Mouse (Mus musculus) stomach, postnatal 0 days (tissue): ENCODE measurements at regions not wholly inside any gene's neighbourhood (a gene's known extent, or its start where the extent isn't known, plus 50 kb on each side); places are given as distances from the start of the nearest gene placed in this dataset.

Source experiments
- ATAC-seq: fragments of 200-750 bp; cut with Nextera tagmentation; 2 replicates; pipeline ENCODE4 v1.8.0; 2017; ENCODE audit not compliant: low FRiP score, low TSS enrichment
- DNase-seq: peaks from one replicate; pipeline ENCODE4 v3.0.0-alpha.2; 2016; ENCODE audit warnings: low spot score
- H3K27ac ChIP-seq: fragments of 300-500 bp; sonication (generic); replicated peaks from 2 replicates; pipeline ENCODE4 v1.5.1; 2014; ENCODE audit warnings: mild to moderate bottlenecking, control low read depth
- H3K27me3 ChIP-seq: fragments of 300-500 bp; sonication (generic); 2 replicates; pipeline ENCODE4 v1.6.1; 2014; ENCODE audit warnings: low read length; ENCODE audit not compliant: control insufficient read depth, insufficient read depth
- H3K36me3 ChIP-seq: fragments of 300-500 bp; sonication (generic); 2 replicates; pipeline ENCODE4 v1.6.1; 2014; ENCODE audit warnings: low read length, mixed read lengths; ENCODE audit not compliant: control insufficient read depth, insufficient read depth
- H3K4me1 ChIP-seq: fragments of 300-500 bp; sonication (generic); replicated peaks from 2 replicates; pipeline ENCODE4 v1.6.1; 2014; ENCODE audit warnings: antibody characterized with exemption; ENCODE audit not compliant: control insufficient read depth, insufficient read depth
- H3K4me2 ChIP-seq: fragments of 300-500 bp; sonication (generic); replicated peaks from 2 replicates; pipeline ENCODE4 v1.6.1; 2014; ENCODE audit warnings: low read depth, mild to moderate bottlenecking, control low read depth, moderate library complexity
- H3K4me3 ChIP-seq: fragments of 300-500 bp; sonication (generic); 2 replicates; pipeline ENCODE4 v1.5.1; 2014; ENCODE audit warnings: low read depth, low read length, control low read depth
- H3K9ac ChIP-seq: fragments of 300-500 bp; sonication (generic); 2 replicates; pipeline ENCODE4 v1.6.1; 2014; ENCODE audit warnings: mild to moderate bottlenecking, low read length, control low read depth, mixed read lengths
- H3K9me3 ChIP-seq: fragments of 300-500 bp; sonication (generic); 2 replicates; pipeline ENCODE4 v1.6.1; 2016; ENCODE audit warnings: low read length; ENCODE audit not compliant: control insufficient read depth
- CTCF ChIP-seq: IDR thresholded peaks from 2 replicates; pipeline ENCODE4 v1.5.1; 2016; ENCODE audit warnings: antibody characterized with exemption, low read depth, mild to moderate bottlenecking, moderate library complexity
- EP300 ChIP-seq: optimal IDR thresholded peaks from 2 replicates; pipeline ENCODE3; 2016; ENCODE audit warnings: antibody characterized with exemption
- WGBS: fragments of 180-500 bp; shearing (Covaris S2); extraction: QIAGEN DNeasy Blood & Tissue Kit; methylation state at CpG from one replicate; pipeline ENCODE4 v1.1.7; 2014; 5-methylcytosine and 5-hydroxymethylcytosine counted together

DNA sequence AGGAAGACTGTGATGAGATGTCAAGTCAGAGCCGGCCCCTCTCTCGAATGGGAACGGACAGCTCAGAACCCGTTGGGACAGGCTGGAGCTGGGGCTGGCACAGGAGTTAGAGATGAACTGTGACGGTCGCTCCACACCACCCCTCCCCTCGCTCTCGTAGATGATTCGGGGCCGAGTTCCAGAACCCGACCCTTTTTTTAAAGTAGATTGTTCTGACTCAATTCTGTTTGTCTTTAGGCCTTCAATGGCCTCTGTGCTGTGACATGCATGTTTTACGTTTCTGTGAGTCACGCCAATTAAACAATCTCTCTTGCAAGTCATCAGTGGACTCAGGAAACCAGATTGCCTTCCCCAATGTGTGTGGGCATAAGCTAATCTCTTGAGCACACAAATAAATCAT, 157.7 kb downstream of the Setd4 start:
- Histone ChIP-seq H3K36me3 (no peaks in the 10 kb centered on the region), H3K4me2 (no peak overlapping the region), H3K4me3 (no peak overlapping the region), H3K27me3 (0 out of 2 replicates have a peak, but pooled peaks cover 4% of the 10 kb centered on the region), H3K9ac (no peak overlapping the region), H3K27ac (no peak overlapping the region; the same call in 1 of the 2 replicates), H3K9me3 (no peaks in the 10 kb centered on the region), H3K4me1 (no peaks in the 10 kb centered on the region)
- 48% methylated on average over 13 of the region's 13 CpGs for WGBS
- ATAC-seq (peak; percentile 74), DNase-seq (no peak)
- TF ChIP-seq CTCF (no peak), EP300 (no peak)

DNA sequence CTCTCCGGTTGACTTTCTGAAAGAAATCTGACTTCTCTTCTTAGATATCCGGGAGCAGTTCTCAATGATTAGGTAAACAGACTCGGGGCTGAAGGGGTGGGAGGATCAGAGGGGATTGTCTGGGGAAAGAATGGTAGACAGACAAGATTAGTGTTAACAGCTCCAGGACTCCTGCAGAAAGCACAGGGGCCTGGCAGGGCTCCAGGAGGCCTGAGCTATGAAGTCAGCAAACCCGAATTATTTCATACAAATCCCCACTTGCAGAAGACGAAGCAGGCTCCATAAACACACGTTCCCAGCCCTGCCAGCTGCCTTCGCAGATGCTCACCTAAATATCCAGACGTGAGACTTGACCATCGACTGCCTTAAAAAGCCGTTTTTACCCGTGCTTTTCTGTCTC, 161.0 kb downstream of the Setd4 start:
- Histone ChIP-seq H3K4me1 (no peaks in the 10 kb centered on the region), H3K9me3 (no peaks in the 10 kb centered on the region), H3K27ac (no peak overlapping the region), H3K9ac (no peak overlapping the region), H3K4me3 (no peak overlapping the region), H3K36me3 (no peaks in the 10 kb centered on the region), H3K4me2 (no peak overlapping the region), H3K27me3 (no peaks in the 10 kb centered on the region)
- TF ChIP-seq CTCF = no peak
- TF ChIP-seq EP300 = no peak
- no peak for DNase-seq
- WGBS = 13% methylated on average over 11 of the region's 11 CpGs
- ATAC-seq = no peak

DNA sequence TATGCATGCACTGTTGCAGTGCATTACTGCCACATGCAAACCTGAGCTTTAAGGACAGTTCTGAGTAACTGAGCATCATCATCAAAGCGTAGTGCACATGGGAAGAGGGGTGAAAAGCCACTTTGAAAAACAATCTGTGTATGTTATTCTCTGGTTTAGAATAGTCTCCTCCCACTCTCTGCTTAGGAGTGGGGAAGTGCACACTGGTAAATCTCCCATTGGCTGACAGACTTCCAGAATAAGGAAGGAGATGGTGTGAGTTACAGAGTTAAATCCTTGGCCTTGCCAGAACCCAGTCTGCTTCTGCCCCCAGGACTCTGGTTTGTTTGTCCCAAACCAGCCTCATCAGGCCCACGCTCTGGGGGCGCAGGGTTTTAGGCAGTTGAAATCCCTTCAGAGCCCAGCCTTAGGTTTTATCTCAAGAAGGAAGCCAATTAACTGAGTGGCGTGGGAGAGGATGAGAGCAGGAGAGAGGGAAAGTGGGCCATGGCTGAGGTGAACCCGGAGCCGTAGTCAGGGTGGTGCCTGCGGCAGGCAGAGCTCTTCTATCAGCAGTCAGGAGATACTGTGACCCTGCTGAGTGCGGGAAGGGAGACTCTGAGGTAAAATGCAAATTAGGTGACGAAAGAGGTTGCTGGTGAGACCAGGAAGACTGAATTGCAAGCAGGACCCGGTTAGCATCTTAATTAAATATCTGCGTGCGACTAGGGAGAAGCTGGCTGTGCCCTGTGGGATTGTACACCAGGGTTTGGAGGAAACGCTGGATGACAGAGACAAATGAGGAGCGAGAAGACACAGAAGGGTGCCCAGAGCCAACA, 166.0 kb downstream of the Setd4 start:
- Histone ChIP-seq H3K36me3 (no peaks in the 10 kb centered on the region), H3K4me3 (no peak overlapping the region), H3K4me2 (no peak overlapping the region), H3K9ac (no peak overlapping the region), H3K9me3 (no peaks in the 10 kb centered on the region), H3K27me3 (no peaks in the 10 kb centered on the region), H3K4me1 (no peaks in the 10 kb centered on the region), H3K27ac (no peak overlapping the region)
- 34% methylated on average over 14 of the region's 14 CpGs for WGBS
- DNase-seq (no peak), ATAC-seq (no peak)
- TF ChIP-seq EP300 (no peak), CTCF (no peak)

DNA sequence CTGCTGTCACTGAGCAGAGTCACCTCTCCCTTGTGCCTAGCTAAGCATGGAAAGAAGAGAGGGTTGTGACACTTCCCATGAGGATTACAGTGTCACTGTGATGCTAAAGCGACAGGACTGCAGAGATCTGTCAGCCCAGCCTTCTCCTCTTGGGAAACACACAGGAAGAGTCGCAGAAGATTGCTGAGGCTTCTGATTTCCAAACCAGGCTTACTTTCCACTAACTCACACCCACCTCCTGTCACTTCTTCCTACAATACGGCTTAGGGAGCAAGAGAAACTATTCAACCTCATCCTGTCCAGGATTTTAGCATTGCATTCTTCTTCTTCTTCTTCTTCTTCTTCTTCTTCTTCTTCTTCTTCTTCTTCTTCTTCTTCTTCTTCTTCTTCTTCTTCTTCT, 167.1 kb downstream of the Setd4 start:
- H3K4me3 ChIP-seq = no peak overlapping the region
- DNase-seq = no peak
- H3K9me3 ChIP-seq = no peaks in the 10 kb centered on the region
- 55% methylated on average over 3 of the region's 3 CpGs for WGBS
- no peak overlapping the region for H3K27ac ChIP-seq
- H3K4me2 ChIP-seq = no peak overlapping the region
- H3K27me3 ChIP-seq = no peaks in the 10 kb centered on the region
- ATAC-seq = no peak
- no peaks in the 10 kb centered on the region for H3K36me3 ChIP-seq
- no peaks in the 10 kb centered on the region for H3K4me1 ChIP-seq
- TF ChIP-seq EP300 (no peak), CTCF (no peak)
- no peak overlapping the region for H3K9ac ChIP-seq

DNA sequence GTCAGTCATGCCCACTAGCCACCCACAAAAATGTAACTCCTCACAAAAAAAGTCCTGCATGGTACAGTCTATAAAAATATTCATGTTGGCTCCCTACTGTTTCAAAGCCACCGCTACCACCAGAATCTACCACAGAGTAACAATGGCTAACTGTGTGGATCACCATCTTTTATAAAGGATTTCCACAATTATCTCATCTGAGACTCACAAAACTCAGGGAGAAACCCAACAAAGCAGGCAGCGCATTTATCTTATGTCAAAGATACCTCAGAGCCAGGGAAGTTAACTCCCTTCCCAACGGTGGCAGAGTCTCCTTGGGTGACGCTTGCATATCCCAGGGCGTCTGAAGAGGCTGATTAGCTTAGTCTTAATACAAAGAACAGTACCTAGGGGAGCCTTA, 172.5 kb downstream of the Setd4 start:
- WGBS = 79% methylated on average over 5 of the region's 5 CpGs
- no peak for TF ChIP-seq EP300
- Histone ChIP-seq H3K27ac (no peak overlapping the region), H3K4me2 (no peak overlapping the region), H3K9ac (no peak overlapping the region), H3K27me3 (no peaks in the 10 kb centered on the region), H3K4me1 (no peaks in the 10 kb centered on the region), H3K9me3 (no peaks in the 10 kb centered on the region), H3K36me3 (no peaks in the 10 kb centered on the region), H3K4me3 (no peak overlapping the region)
- DNase-seq = no peak
- no peak for ATAC-seq

DNA sequence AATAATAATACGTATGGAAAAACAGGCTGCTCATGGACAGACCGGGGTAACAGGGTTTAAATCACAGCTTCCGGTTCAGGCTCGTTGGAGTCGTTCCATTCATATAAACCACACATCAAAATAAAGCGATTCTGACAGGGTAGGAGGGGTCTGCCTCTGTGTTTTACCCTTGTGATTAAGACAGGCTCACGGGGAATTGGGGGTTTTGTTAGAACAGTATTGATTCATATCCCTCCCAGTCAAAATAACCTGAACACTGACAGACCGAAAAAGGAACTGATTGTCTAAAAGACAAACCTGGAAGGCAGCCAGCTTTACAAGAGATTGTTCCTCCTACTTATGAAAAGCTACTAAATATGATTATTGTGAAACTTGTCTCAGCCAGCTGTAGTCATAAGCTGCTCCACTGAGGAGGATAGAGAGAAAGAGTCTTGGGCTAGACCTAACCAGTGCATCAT, 174.5 kb downstream of the Setd4 start:
- no peak overlapping the region for H3K9ac ChIP-seq
- no peaks in the 10 kb centered on the region for H3K27me3 ChIP-seq
- no peaks in the 10 kb centered on the region for H3K36me3 ChIP-seq
- no peaks in the 10 kb centered on the region for H3K9me3 ChIP-seq
- TF ChIP-seq EP300 (no peak), CTCF (no peak)
- no peak overlapping the region for H3K4me3 ChIP-seq
- H3K4me1 ChIP-seq = no peaks in the 10 kb centered on the region
- no peak overlapping the region for H3K27ac ChIP-seq
- DNase-seq = no peak
- H3K4me2 ChIP-seq = no peak overlapping the region
- WGBS = 20% methylated on average over 8 of the region's 8 CpGs
- no peak for ATAC-seq
